Mouse (Mus musculus) kidney, postnatal 0 days (tissue): Measurements from ENCODE around the gene Tmprss11e. TPM values are rescaled to one million over a fixed set of nuclear protein-coding genes. Genes with fewer than 3 reads are reported as not detected.

ENCODE experiments used
- ATAC-seq: fragments of 200-750 bp; cut with Nextera tagmentation; replicated peaks from 2 replicates; pipeline ENCODE4 v1.8.0; 2017; ENCODE audit warnings: low read depth, moderate number of reproducible peaks, moderate TSS enrichment, moderate library complexity; ENCODE audit not compliant: low FRiP score
- DNase-seq: peaks from one replicate; pipeline ENCODE4 v3.0.0-alpha.2; 2016; ENCODE audit warnings: low spot score
- H3K27ac ChIP-seq: fragments of 300-500 bp; sonication (generic); 2 replicates; pipeline ENCODE4 v1.5.1; 2014; ENCODE audit warnings: mild to moderate bottlenecking
- H3K27me3 ChIP-seq: fragments of 300-500 bp; sonication (generic); 2 replicates; pipeline ENCODE4 v1.6.1; 2014; ENCODE audit warnings: low read length, mixed read lengths; ENCODE audit not compliant: insufficient read depth
- H3K36me3 ChIP-seq: fragments of 300-500 bp; sonication (generic); 2 replicates; pipeline ENCODE4 v1.6.1; 2014; ENCODE audit warnings: low read length, mixed read lengths; ENCODE audit not compliant: insufficient read depth
- H3K4me1 ChIP-seq: fragments of 300-500 bp; sonication (generic); replicated peaks from 2 replicates; pipeline ENCODE4 v1.6.1; 2014; ENCODE audit warnings: antibody characterized with exemption, low read length, mixed read lengths; ENCODE audit not compliant: insufficient read depth
- H3K4me2 ChIP-seq: fragments of 300-500 bp; sonication (generic); 2 replicates; pipeline ENCODE4 v1.6.1; 2014; ENCODE audit warnings: mild to moderate bottlenecking, low read length, moderate library complexity, mixed read lengths
- H3K4me3 ChIP-seq: fragments of 300-500 bp; sonication (generic); replicated peaks from 2 replicates; pipeline ENCODE4 v1.5.1; 2014; ENCODE audit warnings: low read depth, low read length
- H3K9ac ChIP-seq: fragments of 300-500 bp; sonication (generic); 2 replicates; pipeline ENCODE4 v1.6.1; 2014; ENCODE audit warnings: low read depth, low read length
- H3K9me3 ChIP-seq: fragments of 300-500 bp; sonication (generic); replicated peaks from 2 replicates; pipeline ENCODE4 v1.6.1; 2016; ENCODE audit warnings: low read length, inconsistent platforms, mixed read lengths
- CTCF ChIP-seq: IDR thresholded peaks from 2 replicates; pipeline ENCODE4 v1.5.1; 2016; ENCODE audit warnings: antibody characterized with exemption, low read depth, mild to moderate bottlenecking, moderate library complexity
- WGBS: fragments of 180-500 bp; shearing (Covaris S2); extraction: QIAGEN DNeasy Blood & Tissue Kit; methylation state at CpG from one replicate; pipeline ENCODE4 v1.1.7; 2014; 5-methylcytosine and 5-hydroxymethylcytosine counted together
- polyA plus RNA-seq: library from polyadenylated mRNA; unstranded; fragments of >200 nt; fragmentation: Nextera tagmentation; extraction: Ambion mirVana; gene quantifications from 2 replicates; pipeline ENCODE4 v1.2.1, GENCODE M21; 2015

Gene Tmprss11e
- polyA plus RNA-seq, 1 experiment from 2014 or later = not detected

DNA sequence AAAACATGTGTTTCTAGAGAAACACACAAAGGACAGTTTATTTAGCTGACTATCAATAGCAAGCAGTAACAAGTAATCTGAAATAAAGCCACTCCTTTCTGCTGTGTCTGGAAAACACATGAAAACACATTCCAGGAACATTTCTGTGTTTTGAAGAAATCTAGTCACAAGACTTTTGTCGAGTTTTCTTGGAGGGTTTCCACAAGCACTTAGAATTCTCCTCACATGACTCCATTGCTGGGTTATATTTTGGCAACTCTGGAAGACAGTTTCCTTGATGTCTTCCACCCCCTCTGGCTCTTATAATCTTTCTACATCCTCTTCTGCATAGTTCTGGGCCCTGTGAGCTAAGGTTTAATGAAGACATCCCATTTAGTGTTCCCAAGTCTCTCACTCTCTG is 32.9 kb upstream of the Tmprss11e start:
- Histone ChIP-seq H3K27me3 (no peaks in the 10 kb centered on the region), H3K27ac (no peak overlapping the region), H3K4me1 (no peaks in the 10 kb centered on the region), H3K36me3 (no peaks in the 10 kb centered on the region), H3K9ac (no peak overlapping the region), H3K4me2 (no peak overlapping the region), H3K4me3 (no peak overlapping the region), H3K9me3 (no peaks in the 10 kb centered on the region)
- no peak for TF ChIP-seq CTCF
- 57% methylated on average over 1 of the region's 1 CpGs for WGBS
- no peak for ATAC-seq
- DNase-seq = peak; percentile 34

DNA sequence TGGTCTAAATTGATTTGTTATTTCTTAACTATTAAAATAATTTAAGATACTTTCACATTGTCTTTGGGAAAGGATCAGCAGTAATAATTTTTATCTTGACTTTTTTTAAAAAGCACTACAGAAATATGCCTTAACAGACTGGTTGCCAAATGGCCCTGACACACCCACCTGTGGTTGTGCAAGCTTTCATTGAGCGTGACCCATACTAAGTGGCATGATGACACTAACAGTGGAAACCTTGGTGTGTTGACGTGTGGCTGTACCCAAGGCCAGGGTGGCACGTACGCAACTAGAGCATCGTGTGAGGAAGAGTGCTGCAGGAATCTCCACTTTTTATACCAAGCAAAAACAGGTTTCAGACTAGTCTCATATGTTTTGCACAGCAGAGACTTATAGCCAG is 31.3 kb upstream of the Tmprss11e start:
- H3K4me1 ChIP-seq = no peaks in the 10 kb centered on the region
- no peak overlapping the region for H3K27ac ChIP-seq
- TF ChIP-seq CTCF = no peak
- no peak overlapping the region for H3K4me3 ChIP-seq
- 89% methylated on average over 5 of the region's 5 CpGs for WGBS
- H3K27me3 ChIP-seq = no peaks in the 10 kb centered on the region
- H3K36me3 ChIP-seq = no peaks in the 10 kb centered on the region
- no peak for DNase-seq
- no peak overlapping the region for H3K4me2 ChIP-seq
- no peaks in the 10 kb centered on the region for H3K9me3 ChIP-seq
- no peak for ATAC-seq
- H3K9ac ChIP-seq = no peak overlapping the region

DNA sequence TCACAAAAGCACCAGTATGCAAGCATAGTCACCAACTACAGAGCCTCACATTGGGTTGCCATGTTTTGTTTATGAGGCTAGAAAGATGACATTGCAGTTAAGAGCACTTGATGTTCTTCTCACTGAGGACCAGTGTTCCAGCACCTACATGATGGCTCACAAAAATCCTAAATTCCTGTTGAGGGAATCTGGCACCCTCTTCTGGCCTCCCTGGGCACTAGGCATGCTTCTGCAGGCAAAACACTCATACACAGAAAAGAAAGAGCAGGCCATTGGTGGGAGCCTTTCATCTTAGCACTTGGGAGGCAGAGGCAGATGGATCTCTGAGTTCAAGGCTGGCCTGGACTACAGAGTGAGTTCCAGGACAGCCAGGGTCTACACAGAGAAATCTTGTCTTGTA is 25.4 kb upstream of the Tmprss11e start:
- H3K9ac ChIP-seq = no peak overlapping the region
- no peak overlapping the region for H3K4me3 ChIP-seq
- no peaks in the 10 kb centered on the region for H3K36me3 ChIP-seq
- DNase-seq (no peak), ATAC-seq (no peak)
- H3K4me2 ChIP-seq = no peak overlapping the region
- H3K27ac ChIP-seq = no peak overlapping the region
- H3K9me3 ChIP-seq = no peaks in the 10 kb centered on the region
- H3K4me1 ChIP-seq = no peaks in the 10 kb centered on the region
- no peaks in the 10 kb centered on the region for H3K27me3 ChIP-seq
- TF ChIP-seq CTCF = peak; percentile 31; the same call in 1 of the 2 replicates

DNA sequence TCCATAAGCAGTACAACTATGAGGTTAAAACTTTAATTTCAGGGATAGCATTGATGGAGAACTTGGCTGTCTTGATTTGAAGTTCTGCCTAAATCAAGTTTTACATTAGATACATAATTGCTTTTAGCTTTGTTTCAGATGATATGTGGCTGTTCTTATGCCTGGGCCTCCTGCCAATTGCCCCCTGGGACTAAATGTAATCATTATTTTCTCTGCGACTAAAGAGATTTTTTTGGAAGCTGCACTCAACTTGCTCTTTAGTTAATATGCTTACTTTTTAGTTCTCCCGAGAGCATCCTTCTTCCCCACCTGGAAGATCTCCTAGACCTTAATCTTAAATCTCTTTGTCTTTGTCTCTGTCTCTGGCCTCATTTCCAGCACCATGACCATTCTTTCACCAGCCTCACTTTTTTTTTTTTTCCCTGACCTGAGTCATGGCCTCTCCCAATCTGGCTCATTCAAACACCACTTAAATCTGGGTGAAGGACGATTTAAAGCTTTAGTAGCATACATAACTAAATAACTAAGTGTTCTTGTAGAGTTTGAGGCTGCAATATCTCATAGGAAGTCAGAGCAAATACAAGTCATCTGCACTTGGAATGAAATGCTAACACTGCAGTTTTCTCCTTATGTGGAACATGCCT is 23.5 kb upstream of the Tmprss11e start:
- no peak overlapping the region for H3K27ac ChIP-seq
- ATAC-seq (no peak), DNase-seq (peak; percentile 50)
- H3K4me1 ChIP-seq = no peaks in the 10 kb centered on the region
- no peaks in the 10 kb centered on the region for H3K36me3 ChIP-seq
- no peak overlapping the region for H3K9ac ChIP-seq
- no peak overlapping the region for H3K4me3 ChIP-seq
- no peak for TF ChIP-seq CTCF
- 46% methylated on average over 3 of the region's 3 CpGs for whole genome bisulfite sequencing
- H3K9me3 ChIP-seq = no peaks in the 10 kb centered on the region
- no peak overlapping the region for H3K4me2 ChIP-seq
- no peaks in the 10 kb centered on the region for H3K27me3 ChIP-seq

DNA sequence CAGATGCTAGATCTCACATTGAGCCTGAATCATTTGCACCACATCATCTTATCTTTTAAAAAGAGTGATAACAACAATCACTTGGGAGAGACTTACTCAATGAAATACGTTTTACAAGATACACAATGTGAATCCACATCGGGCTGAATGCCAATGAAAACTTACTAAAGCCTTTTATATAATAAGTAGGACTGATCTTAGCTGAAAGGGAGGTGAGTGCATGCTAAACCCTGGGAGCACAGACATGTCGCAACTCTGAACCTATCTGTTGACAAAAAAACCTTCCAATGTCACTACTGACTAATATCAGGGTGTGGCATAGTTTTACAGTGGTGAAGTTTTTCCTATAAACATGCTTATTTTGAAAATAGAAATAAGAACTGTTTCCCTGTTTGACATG is 2.8 kb downstream of the Tmprss11e start:
- H3K4me1 ChIP-seq = no peaks in the 10 kb centered on the region
- H3K4me2 ChIP-seq = no peak overlapping the region
- no peaks in the 10 kb centered on the region for H3K36me3 ChIP-seq
- WGBS = 67% methylated on average over 3 of the region's 3 CpGs
- H3K27ac ChIP-seq = no peak overlapping the region
- no peaks in the 10 kb centered on the region for H3K27me3 ChIP-seq
- ATAC-seq = no peak
- H3K9me3 ChIP-seq = no peaks in the 10 kb centered on the region
- H3K4me3 ChIP-seq = no peak overlapping the region
- no peak overlapping the region for H3K9ac ChIP-seq
- TF ChIP-seq CTCF = no peak
- DNase-seq = no peak

DNA sequence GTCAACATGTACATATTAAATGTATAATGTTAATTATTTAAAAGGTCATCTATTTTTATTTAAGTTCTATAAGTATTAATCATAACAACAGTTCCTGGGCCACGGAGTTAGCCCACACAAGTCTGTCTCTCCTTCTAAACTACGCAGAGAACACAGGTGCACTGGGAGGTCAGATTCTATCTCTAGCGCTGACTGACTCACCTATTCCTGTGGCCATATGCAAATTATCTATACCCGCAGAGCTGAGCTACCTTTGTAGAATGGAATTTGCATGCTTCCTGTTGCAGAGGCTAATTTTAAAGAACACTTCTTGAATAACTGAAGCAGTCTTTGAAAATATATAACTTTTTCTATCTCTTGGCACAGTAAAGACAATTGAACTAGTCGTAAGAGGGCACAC is 4.5 kb downstream of the Tmprss11e start:
- Histone ChIP-seq H3K36me3 (no peaks in the 10 kb centered on the region), H3K27ac (no peak overlapping the region), H3K4me2 (no peak overlapping the region), H3K27me3 (no peaks in the 10 kb centered on the region), H3K9ac (no peak overlapping the region), H3K9me3 (no peaks in the 10 kb centered on the region), H3K4me3 (no peak overlapping the region), H3K4me1 (no peaks in the 10 kb centered on the region)
- 63% methylated on average over 5 of the region's 5 CpGs for WGBS
- DNase-seq (peak; percentile 12), ATAC-seq (no peak; the same call in 1 of the 2 replicates)
- TF ChIP-seq CTCF = no peak

DNA sequence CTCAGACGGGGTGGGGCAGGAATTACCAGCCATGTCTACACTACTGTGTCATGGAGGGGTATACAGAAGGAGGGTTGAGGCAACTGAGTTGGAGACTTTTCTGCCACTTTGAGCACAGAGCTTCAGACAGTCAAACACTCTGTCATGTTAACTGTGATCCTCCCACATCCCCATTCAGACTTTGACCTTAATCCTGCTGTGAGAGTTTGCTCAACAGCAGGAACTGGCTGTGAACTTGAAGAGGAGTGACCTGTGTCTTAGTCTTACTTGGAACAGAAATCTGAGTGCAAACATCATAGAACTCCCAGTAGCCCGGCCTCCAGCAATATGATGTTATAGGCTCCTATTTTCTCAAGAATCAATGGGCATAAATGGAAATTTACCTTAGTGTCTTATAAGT is 9.8 kb downstream of the Tmprss11e start:
- no peaks in the 10 kb centered on the region for H3K9me3 ChIP-seq
- ATAC-seq (0 out of 2 replicates have a peak, but pooled peaks have one; percentile 13), DNase-seq (no peak)
- no peak overlapping the region for H3K27ac ChIP-seq
- 69% methylated on average over 2 of the region's 2 CpGs for WGBS
- no peaks in the 10 kb centered on the region for H3K27me3 ChIP-seq
- no peak overlapping the region for H3K4me3 ChIP-seq
- TF ChIP-seq CTCF = no peak
- no peak overlapping the region for H3K4me2 ChIP-seq
- no peaks in the 10 kb centered on the region for H3K4me1 ChIP-seq
- H3K9ac ChIP-seq = no peak overlapping the region
- no peaks in the 10 kb centered on the region for H3K36me3 ChIP-seq
